Mouse (Mus musculus) ES-E14 (cell line): ENCODE results near the gene Gja8. TPM values are rescaled to one million over a fixed set of nuclear protein-coding genes. Genes with fewer than 3 reads are reported as not detected.
A peak's percentile ranks its signal among the peaks of the same experiment; 100 is the strongest.

ENCODE experiments used
- DNase-seq: peaks from one replicate; pipeline ENCODE4 v3.0.0-alpha.2; 2013; ENCODE audit warnings: low read depth, low spot score
- H3K27ac ChIP-seq: 2 replicates; pipeline ENCODE4 v1.5.1; 2012; ENCODE audit warnings: low read depth, mild to moderate bottlenecking, low read length, moderate library complexity, mixed read lengths; ENCODE audit not compliant: poor library complexity, insufficient read depth, severe bottlenecking
- H3K36me3 ChIP-seq: 2 replicates; pipeline ENCODE4 v1.6.1; 2012; ENCODE audit warnings: mild to moderate bottlenecking, low read length, moderate library complexity, mixed read lengths; ENCODE audit not compliant: control insufficient read depth, poor library complexity, insufficient read depth, severe bottlenecking
- H3K4me1 ChIP-seq, 2 experiments: fragments of 150-350 bp in 1 of 2; sonication (generic) in 1 of 2; 2 replicates each; pipeline ENCODE4 v1.6.1; 2012; ENCODE audit warnings: low read length in 2 of 2, mild to moderate bottlenecking in 1 of 2, mixed read lengths in 1 of 2; ENCODE audit not compliant: control insufficient read depth in 2 of 2, insufficient read depth in 2 of 2, poor library complexity in 1 of 2
- H3K4me3 ChIP-seq, 2 experiments: fragments of 150-350 bp in 1 of 2; sonication (generic) in 1 of 2; 2 replicates each; pipeline ENCODE4 v1.5.1; 2012; ENCODE audit warnings: low read length in 2 of 2, low read depth in 1 of 2, mild to moderate bottlenecking in 1 of 2, mixed read lengths in 1 of 2; ENCODE audit not compliant: insufficient read depth in 1 of 2, poor library complexity in 1 of 2, severe bottlenecking in 1 of 2
- H3K9ac ChIP-seq: 2 replicates; pipeline ENCODE4 v1.6.1; 2012; ENCODE audit warnings: low read depth, mild to moderate bottlenecking, low read length, mixed read lengths; ENCODE audit not compliant: poor library complexity, insufficient read depth, severe bottlenecking
- H3K9me3 ChIP-seq: fragments of 150-350 bp; sonication (generic); 2 replicates; pipeline ENCODE4 v1.6.1; 2012; ENCODE audit warnings: low read depth, mild to moderate bottlenecking, low read length; ENCODE audit not compliant: control insufficient read depth, insufficient read depth
- CHD2 ChIP-seq: IDR thresholded peaks from 2 replicates; pipeline ENCODE4 v1.6.1; 2014; ENCODE audit warnings: mild to moderate bottlenecking, low read depth, low read length, inconsistent platforms
- HCFC1 ChIP-seq: IDR thresholded peaks from 2 replicates; pipeline ENCODE4 v1.6.1; 2012; ENCODE audit warnings: low read length, inconsistent platforms, borderline replicate concordance; ENCODE audit not compliant: insufficient read depth
- MAFK ChIP-seq: IDR thresholded peaks from 2 replicates; pipeline ENCODE4 v1.6.1; 2014; ENCODE audit warnings: mild to moderate bottlenecking, low read depth, low read length, inconsistent platforms; ENCODE audit not compliant: insufficient read depth
- ZC3H11A ChIP-seq: IDR thresholded peaks from 2 replicates; pipeline ENCODE4 v1.6.1; 2012; ENCODE audit warnings: low read depth, mild to moderate bottlenecking, inconsistent platforms, low read length, borderline replicate concordance
- ZNF384 ChIP-seq: IDR thresholded peaks from 2 replicates; pipeline ENCODE4 v1.6.1; 2012; ENCODE audit warnings: low read depth, low read length, inconsistent platforms
- in situ Hi-C, 2 experiments: fragments of 600-800 bp; cut with MboI; formaldehyde crosslinking; loops; one replicate each; pipeline ENCODE4 v1.15.1; 2025; ENCODE audit warnings: low sequenced_read_pairs in 2 of 2, inconsistent platforms in 1 of 2; ENCODE audit not compliant: unreplicated experiment in 2 of 2
- total RNA-seq: library from RNA; depleted of rRNA; stranded (reverse); fragments of 300-350 nt; gene quantifications from 2 replicates; pipeline ENCODE4 v1.2.3, GENCODE M21; 2012

The Gja8 gene
- total RNA-seq, 1 experiment: 0.04 TPM

DNA sequence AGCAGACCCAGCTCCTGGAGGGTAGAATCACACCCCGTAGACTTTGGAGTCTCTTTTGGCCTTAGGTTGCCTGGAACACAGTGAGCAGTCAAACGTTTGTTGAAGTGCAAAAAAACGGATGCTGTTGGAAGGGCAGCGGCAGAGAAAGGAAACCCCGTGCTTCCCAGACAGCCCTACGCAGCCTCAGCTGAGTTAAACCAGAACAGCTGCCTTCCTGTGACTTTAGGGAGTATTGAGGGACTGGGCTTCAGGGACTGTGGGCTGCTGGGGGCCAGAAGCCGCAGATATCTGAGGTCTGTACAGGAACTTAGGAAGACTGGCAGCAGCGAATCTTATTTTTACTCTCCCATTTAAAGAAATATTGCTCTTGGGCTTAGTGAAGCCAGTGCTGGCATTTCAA, 34.8 kb upstream of the Gja8 start:
- TF ChIP-seq ZC3H11A (no peak), MAFK (no peak), CHD2 (no peak), ZNF384 (no peak), HCFC1 (no peak)

DNA sequence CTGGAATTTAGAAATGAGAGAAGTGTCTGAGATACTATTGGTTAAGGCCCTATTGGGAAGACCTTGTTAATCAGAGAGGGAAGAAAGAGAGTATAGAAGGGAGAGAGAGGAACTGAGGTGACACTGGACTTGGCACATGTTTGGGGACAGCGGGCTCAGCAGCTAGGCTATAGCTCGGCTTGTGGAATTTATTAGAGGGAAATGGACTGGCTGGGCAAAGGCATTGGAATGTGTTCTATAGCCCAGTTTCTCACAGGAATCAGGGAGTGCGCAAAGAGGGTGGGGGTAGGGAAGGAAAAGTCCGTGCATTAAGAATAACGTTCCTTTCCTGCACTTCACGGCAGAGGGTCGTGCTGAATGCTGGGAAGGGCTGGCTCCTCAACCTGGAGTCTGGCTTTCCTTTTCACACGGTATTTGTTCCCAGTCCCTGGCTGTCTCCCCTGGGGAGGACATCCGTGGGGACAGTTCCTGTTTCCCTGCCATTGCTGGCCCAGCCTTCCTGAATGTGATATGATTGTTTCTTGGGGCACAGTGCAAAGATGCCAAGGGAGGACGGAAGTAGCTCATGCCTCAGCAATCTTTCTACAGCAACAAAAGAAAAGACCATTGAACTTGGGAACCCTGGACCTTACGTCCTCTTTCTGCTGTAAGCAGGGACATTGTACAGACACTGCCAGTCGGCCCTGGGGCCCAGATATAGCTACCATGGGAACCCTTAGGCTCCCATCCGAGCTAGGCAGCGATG, 27.8 kb upstream of the Gja8 start:
- DNase-seq: no peak
- in situ Hi-C loops: no loop called here
- TF ChIP-seq ZC3H11A (no peak), ZNF384 (no peak), MAFK (no peak), CHD2 (no peak), HCFC1 (no peak)

More for the DNA sequence above, 34.8 kb upstream of the Gja8 start:
- Histone ChIP-seq H3K27ac (no peak overlapping the region), H3K4me3 (no peak overlapping the region), H3K9ac (no peak overlapping the region), H3K9me3 (no peaks in the 10 kb centered on the region), H3K4me1 (no peaks in the 10 kb centered on the region), H3K36me3 (no peaks in the 10 kb centered on the region)
- DNase-seq: no peak
- in situ Hi-C loops: no loop called here

DNA sequence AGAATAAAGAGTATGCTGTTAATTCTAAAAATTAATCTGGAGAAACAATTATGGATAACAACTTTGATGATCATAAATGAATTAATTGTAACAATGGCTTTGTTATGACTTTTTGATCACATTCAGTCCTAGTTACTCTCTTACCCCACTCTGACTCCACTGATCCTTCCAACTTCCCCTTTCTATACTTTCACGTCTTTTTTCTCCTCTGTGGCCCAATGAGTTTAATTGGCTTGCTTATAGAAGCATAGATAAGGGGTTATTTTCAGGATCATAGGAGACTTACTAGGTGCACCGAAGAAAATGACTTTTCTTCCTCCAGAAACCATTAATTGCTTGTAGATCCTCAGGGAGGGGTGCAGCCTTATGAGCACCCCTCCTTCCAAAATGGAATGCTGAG, 16.9 kb upstream of the Gja8 start:
- H3K27ac ChIP-seq: no peak overlapping the region
- no peak overlapping the region for H3K4me3 ChIP-seq
- no peak overlapping the region for H3K9ac ChIP-seq
- H3K9me3 ChIP-seq: no peaks in the 10 kb centered on the region
- H3K36me3 ChIP-seq: no peaks in the 10 kb centered on the region
- no peak for DNase-seq
- no peaks in the 10 kb centered on the region for H3K4me1 ChIP-seq
- TF ChIP-seq CHD2: no peak
- TF ChIP-seq ZNF384: no peak
- no peak for TF ChIP-seq HCFC1
- TF ChIP-seq ZC3H11A: no peak
- TF ChIP-seq MAFK: no peak
- in situ Hi-C loops: loop anchor here in 1 of 2 experiments (25.0 kb wide), 2 partner anchors 245 to 395 kb away; no protein-coding TSS in a partner anchor

More for the DNA sequence above, 27.8 kb upstream of the Gja8 start:
- Histone ChIP-seq H3K9me3 (no peaks in the 10 kb centered on the region), H3K4me1 (no peaks in the 10 kb centered on the region), H3K36me3 (no peaks in the 10 kb centered on the region), H3K4me3 (no peak overlapping the region), H3K27ac (no peak overlapping the region), H3K9ac (no peak overlapping the region)

DNA sequence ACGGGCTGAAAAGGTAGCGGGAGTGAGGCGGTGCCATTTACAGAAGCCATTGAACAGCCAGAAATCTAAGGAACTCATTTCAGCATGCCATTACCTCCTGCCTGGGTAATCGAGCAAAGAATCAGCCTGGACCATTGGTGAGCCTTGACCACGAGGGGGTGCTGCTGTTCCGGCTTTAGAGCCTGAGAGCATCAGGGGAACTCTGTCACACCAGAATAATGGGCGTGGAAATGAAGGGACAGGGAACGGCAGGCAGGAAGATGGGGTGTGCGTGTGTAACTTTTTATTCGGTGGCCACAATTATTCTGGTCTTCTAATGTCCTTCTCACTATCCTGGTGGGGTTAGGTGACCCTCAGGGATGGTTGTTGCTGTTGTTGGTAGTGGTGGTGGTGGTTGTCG, 12.9 kb upstream of the Gja8 start:
- peak; percentile 96 for TF ChIP-seq ZC3H11A
- TF ChIP-seq HCFC1: no peak
- no peak overlapping the region for H3K27ac ChIP-seq
- peak; percentile 80 for DNase-seq
- no peak overlapping the region for H3K9ac ChIP-seq
- H3K4me1 ChIP-seq: no peaks in the 10 kb centered on the region
- in situ Hi-C loops: loop anchor here (5.0 to 25.0 kb wide), 4 partner anchors 246 to 399 kb away; no protein-coding TSS in a partner anchor
- no peak overlapping the region for H3K4me3 ChIP-seq
- H3K36me3 ChIP-seq: no peaks in the 10 kb centered on the region
- no peaks in the 10 kb centered on the region for H3K9me3 ChIP-seq

DNA sequence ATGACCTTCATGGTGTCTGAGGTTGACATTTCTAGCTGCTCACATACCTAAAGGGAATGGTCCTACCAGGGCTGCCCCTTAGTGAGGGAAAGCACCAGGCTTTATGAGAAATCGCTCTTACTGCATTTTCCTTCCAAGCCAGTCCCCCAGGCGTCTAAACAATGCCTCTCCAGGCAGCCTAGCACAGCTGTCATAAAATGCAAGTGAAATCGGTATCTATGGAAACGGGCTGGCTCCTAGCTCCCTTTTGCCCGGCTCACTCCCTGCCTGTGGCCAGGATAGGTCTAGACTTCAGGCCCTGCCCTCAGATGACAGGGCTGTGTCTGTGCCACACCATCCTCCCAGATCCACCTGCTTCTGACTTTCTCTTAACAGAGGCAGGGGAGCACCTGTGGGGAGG, 11.8 kb upstream of the Gja8 start:
- TF ChIP-seq HCFC1: no peak
- TF ChIP-seq CHD2: no peak
- Histone ChIP-seq H3K36me3 (no peaks in the 10 kb centered on the region), H3K4me3 (no peak overlapping the region), H3K4me1 (no peaks in the 10 kb centered on the region), H3K27ac (no peak overlapping the region), H3K9me3 (no peaks in the 10 kb centered on the region), H3K9ac (no peak overlapping the region)
- peak; percentile 11 for DNase-seq
- in situ Hi-C loops: loop anchor here (5.0 to 25.0 kb wide), 4 partner anchors 247 to 400 kb away; no protein-coding TSS in a partner anchor
